Mouse (Mus musculus): ENCODE results near the gene Lrrk2.

DNA sequence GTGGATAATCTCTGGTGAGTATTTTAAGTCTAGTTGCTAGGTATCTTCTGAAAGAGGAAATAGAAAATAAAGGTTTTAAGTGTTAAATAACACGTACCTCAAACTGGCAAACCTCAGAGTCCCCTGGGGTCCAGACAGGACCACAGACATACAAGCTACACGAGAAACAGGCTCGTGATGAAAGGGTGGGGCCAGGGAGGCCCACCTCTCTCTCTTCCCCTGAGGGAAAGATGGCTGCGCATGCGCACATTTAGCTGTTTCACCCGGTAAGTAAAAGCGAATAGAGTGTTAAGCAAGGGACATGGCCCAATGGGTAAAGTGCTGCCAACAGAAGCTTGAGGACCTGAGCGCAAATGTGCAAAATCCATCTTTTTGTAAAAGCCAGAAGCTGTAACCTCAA is 38.7 kb upstream of the Lrrk2 start:
- TF ChIP-seq CTCF (IDR thresholded peaks at IDR 0.05; ENCODE audit: insufficient read depth, low read length) (no peak), POLR2A (IDR thresholded peaks at IDR 0.05; ENCODE audit: borderline replicate concordance, extremely low read depth, low read depth, low read length) (no peak)

Measured in lung, adult 2 months (tissue).